Mouse (Mus musculus): ENCODE results near the gene Sync. TPM values are rescaled to one million over a fixed set of nuclear protein-coding genes. Genes with fewer than 3 reads are reported as not detected.
A peak's percentile ranks its signal among the peaks of the same experiment; 100 is the strongest.

Sync gene
- 1 to 10 TPM; 8.7 to 9.5 TPM for total RNA-seq (2021)

- DNase-seq, result peak; percentile 68
These were observed at the start of gene Sync for GRCm38 (mm10) chr4:129287472-129287981. TSS of gene Sync (plus strand) at chr4:129287617.

DNA sequence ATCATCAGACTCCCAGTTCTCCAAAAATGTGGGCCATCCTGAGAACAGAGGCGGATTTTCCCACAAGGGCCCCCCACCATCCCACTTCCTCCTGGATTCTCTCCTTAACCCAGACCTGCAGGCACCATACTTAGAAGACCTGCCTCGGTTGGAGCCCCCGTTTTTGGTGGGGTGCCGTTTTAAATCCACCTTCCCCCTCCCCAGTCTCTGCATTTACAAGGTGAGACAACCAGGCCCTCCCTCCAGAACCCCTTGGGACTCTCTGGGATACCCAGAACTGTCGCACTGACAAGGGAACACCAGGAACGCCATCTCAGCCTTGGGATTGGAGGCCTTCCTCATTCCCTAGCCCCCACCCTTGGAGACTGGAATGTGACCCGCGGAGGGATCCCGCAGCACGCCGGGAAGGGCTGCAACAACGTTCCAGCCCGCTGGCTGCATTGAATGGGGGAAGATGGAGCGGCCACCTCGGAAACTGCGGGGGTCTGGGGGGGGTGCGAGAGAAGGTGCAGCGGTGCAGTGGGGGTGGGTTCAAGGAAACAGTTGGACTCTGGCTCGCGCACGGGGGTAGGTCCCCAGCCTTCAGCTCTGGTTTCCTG, 49.5 kb upstream of the Sync start:
- DNase-seq, result peak; percentile 36

DNA sequence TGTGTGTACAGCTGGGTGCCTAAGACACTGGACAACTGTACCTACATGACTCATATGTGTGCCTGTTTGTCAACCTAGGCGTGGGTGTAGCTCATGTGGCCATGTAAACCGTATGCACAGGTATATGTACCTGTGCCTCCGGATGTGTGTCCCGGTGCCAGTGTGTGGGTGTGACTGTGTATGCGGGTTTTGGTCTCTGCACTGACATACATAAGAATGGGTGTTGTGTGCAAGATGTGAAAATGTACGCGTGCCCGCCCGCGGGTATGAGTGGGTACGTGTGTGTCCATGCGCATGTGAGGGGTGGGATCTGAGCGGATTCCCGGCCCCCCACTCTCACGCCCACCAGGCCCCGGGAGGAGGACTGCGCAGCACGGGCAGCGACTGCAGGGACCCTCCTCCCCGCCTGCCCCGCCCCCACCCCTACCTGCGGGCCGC, 48.8 kb upstream of the Sync start:
- DNase-seq, result no peak

- DNase-seq, result peak; percentile 74
These were observed 48.3 kb upstream of the Sync start for GRCm38 (mm10) chr4:129239075-129239474.

DNA sequence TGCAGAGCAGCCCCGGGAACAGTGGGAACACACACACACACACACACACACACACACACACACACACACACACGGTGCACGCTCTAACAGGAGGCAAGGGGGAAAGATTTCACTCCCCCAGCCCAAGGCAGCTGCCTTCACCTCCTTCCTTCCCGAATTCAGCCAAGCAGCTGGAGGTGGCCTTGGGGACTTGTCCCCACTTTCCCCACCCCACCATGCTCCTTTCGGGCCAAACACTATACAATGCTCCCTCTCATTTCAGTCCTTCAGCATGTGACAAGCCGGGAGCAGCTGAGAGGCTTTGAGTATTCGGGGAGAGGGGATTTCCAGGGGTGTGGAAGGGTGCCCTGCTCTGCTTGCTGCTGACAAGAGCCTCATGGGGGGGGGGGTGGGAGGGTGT, 45.5 kb upstream of the Sync start:
- DNase-seq, result no peak

DNA sequence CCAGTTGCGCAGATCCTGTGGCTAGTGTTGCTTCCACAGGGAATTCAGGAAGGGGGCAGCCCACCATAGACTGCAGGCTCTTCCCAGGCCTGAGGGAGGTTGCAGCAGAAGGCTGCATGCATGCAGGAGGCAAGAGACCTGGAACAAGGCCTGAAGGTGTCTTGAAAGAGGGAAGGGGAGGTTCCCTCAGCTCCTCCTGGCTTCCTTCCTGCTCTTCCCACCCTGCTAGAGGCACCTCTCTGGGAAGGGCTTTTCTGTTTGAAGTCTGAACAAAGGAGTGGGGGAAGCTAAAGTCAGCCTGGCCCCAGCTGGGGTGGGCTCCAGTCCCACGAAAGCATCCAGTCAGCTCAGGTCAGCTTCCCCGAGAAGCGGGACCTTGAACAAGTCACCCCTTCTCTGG, 45.1 kb upstream of the Sync start:
- no peak for DNase-seq

DNA sequence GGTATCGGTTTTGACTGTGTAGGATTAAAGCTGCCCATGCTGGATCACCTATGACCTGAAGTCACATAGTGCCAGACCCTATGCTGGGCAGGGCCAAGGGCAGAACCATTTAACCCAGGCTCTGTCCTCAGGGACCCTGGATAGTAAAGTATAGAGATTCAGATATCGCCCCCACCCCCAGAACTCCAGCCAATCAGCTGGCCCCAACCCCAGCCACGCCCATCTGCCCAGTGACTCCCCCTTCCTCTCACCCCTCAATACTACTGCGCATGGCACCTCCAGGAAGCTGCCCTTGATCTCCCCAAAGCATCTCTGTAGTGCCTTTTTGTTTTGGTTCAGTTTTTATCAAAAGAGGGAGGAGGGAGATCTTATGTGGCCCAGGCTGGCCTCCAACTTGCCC, 44.7 kb upstream of the Sync start:
- no peak for DNase-seq

DNA sequence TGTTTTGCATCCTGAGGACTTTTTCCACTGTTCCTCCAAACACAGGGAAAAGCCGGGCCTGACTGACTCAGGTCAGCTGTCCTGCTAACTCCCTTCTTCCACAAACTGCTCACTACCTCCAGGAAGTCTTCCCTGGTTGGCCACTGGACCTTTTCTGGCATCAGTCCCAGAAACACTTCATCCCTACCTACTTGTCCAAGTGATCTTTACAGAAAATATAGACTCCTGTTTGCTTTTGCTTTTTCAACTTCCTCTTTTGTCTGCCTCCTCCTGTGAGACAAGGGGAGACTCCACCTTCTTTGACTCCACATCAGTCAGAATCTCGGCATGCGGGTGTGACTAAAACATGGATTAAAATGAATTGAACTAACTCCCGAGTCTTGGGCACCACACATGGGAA, 42.6 kb upstream of the Sync start:
- no peak for DNase-seq

GRCm38 (mm10) chr4:129246360-129247301, 40.8 kb upstream of the Sync start:
- no peak for DNase-seq

GRCm38 (mm10) chr4:129247381-129248242, 39.8 kb upstream of the Sync start:
- no peak for DNase-seq

- no peak for DNase-seq
These were observed 39.1 kb upstream of the Sync start for GRCm38 (mm10) chr4:129248243-129248767.

DNA sequence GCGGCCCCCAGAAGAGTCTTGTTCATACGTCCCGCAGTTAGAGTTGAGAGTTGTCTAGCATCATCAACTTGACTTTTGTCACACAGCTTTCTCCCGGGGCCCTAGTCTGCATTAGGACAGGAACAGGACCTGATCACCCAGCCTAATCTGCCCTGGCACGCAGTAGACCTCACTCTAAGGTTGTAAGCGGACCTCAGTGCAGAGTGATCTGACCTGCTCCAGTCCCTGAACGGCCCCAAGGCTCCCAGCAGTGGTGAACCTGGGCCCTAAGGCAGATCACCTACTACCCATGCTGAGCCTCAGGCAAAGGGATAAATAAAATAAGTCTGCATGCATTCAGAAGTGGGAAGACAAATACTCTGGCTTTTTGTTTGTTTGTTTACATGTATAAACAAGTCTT, 38.1 kb upstream of the Sync start:
- DNase-seq, result no peak

- peak; percentile 47 for DNase-seq
These were observed 36.5 kb upstream of the Sync start for GRCm38 (mm10) chr4:129250759-129251481.

- no peak for DNase-seq
These were observed 35.8 kb upstream of the Sync start for GRCm38 (mm10) chr4:129251482-129252125.

DNA sequence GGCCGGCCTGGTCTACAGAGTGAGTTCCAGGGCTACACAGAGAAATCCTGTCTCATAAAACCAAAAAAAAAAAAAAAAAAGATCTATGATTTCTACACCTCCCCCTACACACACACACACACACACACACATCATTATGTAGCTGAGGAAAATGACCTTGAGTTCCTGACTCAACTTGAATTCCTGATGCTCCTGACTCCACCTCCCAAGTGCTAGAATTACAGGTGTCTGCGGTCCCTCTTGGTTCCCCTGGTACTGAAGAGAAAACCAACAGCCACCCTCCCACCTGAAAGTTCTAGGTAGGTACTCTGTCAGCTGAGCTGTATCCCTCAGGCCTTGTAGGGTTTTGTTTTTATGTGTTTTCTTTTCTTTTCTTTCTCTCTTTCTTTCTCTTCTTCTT, 34.9 kb upstream of the Sync start:
- DNase-seq, result no peak

DNA sequence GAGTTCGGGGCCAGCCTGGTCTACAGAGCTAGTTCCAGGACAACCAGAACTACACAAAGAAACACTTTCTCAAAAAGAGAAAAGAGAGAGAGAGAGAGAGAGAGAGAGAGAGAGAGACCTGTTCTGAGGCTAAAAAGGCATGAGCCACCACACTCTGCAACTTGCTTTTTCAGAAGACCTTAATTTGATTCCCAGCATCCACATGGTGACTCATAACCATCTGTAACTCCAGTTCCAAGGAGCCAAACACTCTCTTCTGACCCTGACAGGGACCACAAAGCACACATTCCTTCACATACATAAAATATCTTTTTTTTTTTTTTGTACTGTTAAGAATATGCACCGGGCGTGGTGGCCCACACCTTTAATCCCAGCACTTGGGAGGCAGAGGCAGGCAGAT, 32.8 kb upstream of the Sync start:
- no peak for DNase-seq

DNA sequence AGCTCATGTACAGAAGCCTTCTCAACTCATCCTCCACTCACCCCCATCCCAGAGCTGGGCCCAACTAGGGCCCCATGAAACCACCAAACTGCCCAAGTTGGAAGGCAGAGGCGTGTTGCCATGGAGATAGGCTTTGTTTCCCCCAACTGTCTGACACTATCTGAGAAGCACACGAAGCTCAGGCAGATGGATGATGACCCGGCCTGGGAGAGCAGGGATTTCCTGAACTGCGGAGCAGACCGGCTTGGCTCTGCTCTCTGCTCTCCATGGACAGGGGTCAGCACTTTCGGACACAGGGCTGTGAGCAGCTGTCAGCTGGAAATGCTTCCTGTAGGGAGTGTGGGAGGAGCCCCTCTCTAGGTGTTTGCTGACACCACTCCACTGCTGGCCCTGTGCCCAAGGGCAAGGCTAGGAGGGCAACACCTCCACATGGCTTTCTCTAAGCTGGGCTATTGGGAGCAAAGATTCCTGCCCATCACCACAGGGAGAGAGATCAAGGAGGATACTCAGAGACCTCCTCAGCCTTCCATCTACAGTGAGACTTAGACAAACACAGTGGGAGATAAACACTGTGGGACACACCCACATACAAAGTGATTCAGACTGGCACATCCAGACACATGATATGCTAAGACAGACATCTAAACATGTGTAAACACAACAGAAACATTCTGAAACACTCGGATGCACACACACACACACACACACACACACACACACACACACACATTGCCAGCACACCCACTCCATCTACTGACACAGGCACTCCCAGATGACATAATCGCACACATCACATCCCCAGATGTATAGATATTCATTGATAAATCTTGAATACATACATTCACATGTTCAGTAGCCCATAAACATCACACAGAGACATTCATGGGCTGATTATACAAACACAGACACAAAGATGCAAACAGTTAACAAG, 30.7 kb upstream of the Sync start:
- peak; percentile 67 for DNase-seq

GRCm38 (mm10) chr4:129259101-129259500, 28.3 kb upstream of the Sync start:
- DNase-seq, result peak; percentile 56

- peak; percentile 68 for DNase-seq
These were observed 26.7 kb upstream of the Sync start for GRCm38 (mm10) chr4:129260678-129261077.

GRCm38 (mm10) chr4:129261196-129261595, 26.2 kb upstream of the Sync start, which contains the start of gene C77080:
TSS of gene C77080 (minus strand) at chr4:129261404.
- DNase-seq, result no peak
